Mouse (Mus musculus): Measurements from ENCODE around the gene Fxyd2.
A peak's percentile ranks its signal among the peaks of the same experiment; 100 is the strongest.

Fxyd2 gene

GRCm38 (mm10) chr9:45399434-45399833 is at the start of gene Fxyd2:
TSS of gene Fxyd2 (plus strand) at chr9:45399669.
- peak; percentile 57 to 82 for DNase-seq

GRCm38 (mm10) chr9:45349851-45350250 is 49.6 kb upstream of the Fxyd2 start:
- no peak for DNase-seq

- DNase-seq, result no peak
These were observed 44.3 kb upstream of the Fxyd2 start for GRCm38 (mm10) chr9:45355192-45355591.

- no peak for DNase-seq
These were observed 41.1 kb upstream of the Fxyd2 start for GRCm38 (mm10) chr9:45358356-45358755.

GRCm38 (mm10) chr9:45362051-45362461 is 37.4 kb upstream of the Fxyd2 start:
- DNase-seq, result no peak

GRCm38 (mm10) chr9:45363639-45364214 is 35.7 kb upstream of the Fxyd2 start:
- no peak for DNase-seq

GRCm38 (mm10) chr9:45367716-45368115 is 31.8 kb upstream of the Fxyd2 start:
- DNase-seq, result no peak

- DNase-seq, result no peak
These were observed 31.0 kb upstream of the Fxyd2 start for GRCm38 (mm10) chr9:45368341-45368901.

GRCm38 (mm10) chr9:45370117-45370561 is 29.3 kb upstream of the Fxyd2 start, which contains the start of gene Fxyd6:
TSS of gene Fxyd6 (plus strand) at chr9:45370185.
- DNase-seq, result peak in 1 of 2 experiments; percentile 20

- no peak for DNase-seq
These were observed 28.7 kb upstream of the Fxyd2 start for GRCm38 (mm10) chr9:45370616-45371336.

- no peak for DNase-seq
These were observed 28.1 kb upstream of the Fxyd2 start for GRCm38 (mm10) chr9:45371337-45371707.

GRCm38 (mm10) chr9:45373896-45374295 is 25.6 kb upstream of the Fxyd2 start:
- DNase-seq, result no peak

GRCm38 (mm10) chr9:45374988-45375502 is 24.4 kb upstream of the Fxyd2 start:
- no peak for DNase-seq

GRCm38 (mm10) chr9:45376427-45376826 is 23.0 kb upstream of the Fxyd2 start:
- no peak for DNase-seq

- no peak for DNase-seq
These were observed 22.6 kb upstream of the Fxyd2 start for GRCm38 (mm10) chr9:45376883-45377282.

- no peak for DNase-seq
These were observed 18.8 kb upstream of the Fxyd2 start for GRCm38 (mm10) chr9:45380411-45381251.

- DNase-seq, result no peak
These were observed 17.1 kb upstream of the Fxyd2 start for GRCm38 (mm10) chr9:45382336-45382735.

- DNase-seq, result no peak
These were observed 16.6 kb upstream of the Fxyd2 start for GRCm38 (mm10) chr9:45382834-45383233.

GRCm38 (mm10) chr9:45383883-45384282 is 15.6 kb upstream of the Fxyd2 start:
- no peak for DNase-seq

GRCm38 (mm10) chr9:45386698-45387097 is 12.8 kb upstream of the Fxyd2 start:
- no peak for DNase-seq

GRCm38 (mm10) chr9:45388385-45388994 is 11.0 kb upstream of the Fxyd2 start:
- peak; percentile 84 to 94 for DNase-seq

GRCm38 (mm10) chr9:45389596-45389995 is 9.9 kb upstream of the Fxyd2 start:
- DNase-seq, result no peak

- no peak for DNase-seq
These were observed 8.2 kb upstream of the Fxyd2 start for GRCm38 (mm10) chr9:45391299-45391698.

All from kidney, adult 8-10 months (tissue).